Mouse (Mus musculus) ES-E14 (cell line): ENCODE data around the gene Bmpr2.

Experiments used
- CHD2 ChIP-seq: IDR thresholded peaks from 2 replicates; pipeline ENCODE4 v1.6.1; 2014; ENCODE audit warnings: mild to moderate bottlenecking, low read depth, low read length, inconsistent platforms
- HCFC1 ChIP-seq: IDR thresholded peaks from 2 replicates; pipeline ENCODE4 v1.6.1; 2012; ENCODE audit warnings: low read length, inconsistent platforms, borderline replicate concordance; ENCODE audit not compliant: insufficient read depth
- MAFK ChIP-seq: IDR thresholded peaks from 2 replicates; pipeline ENCODE4 v1.6.1; 2014; ENCODE audit warnings: mild to moderate bottlenecking, low read depth, low read length, inconsistent platforms; ENCODE audit not compliant: insufficient read depth
- ZC3H11A ChIP-seq: IDR thresholded peaks from 2 replicates; pipeline ENCODE4 v1.6.1; 2012; ENCODE audit warnings: low read depth, mild to moderate bottlenecking, inconsistent platforms, low read length, borderline replicate concordance
- ZNF384 ChIP-seq: IDR thresholded peaks from 2 replicates; pipeline ENCODE4 v1.6.1; 2012; ENCODE audit warnings: low read depth, low read length, inconsistent platforms

DNA sequence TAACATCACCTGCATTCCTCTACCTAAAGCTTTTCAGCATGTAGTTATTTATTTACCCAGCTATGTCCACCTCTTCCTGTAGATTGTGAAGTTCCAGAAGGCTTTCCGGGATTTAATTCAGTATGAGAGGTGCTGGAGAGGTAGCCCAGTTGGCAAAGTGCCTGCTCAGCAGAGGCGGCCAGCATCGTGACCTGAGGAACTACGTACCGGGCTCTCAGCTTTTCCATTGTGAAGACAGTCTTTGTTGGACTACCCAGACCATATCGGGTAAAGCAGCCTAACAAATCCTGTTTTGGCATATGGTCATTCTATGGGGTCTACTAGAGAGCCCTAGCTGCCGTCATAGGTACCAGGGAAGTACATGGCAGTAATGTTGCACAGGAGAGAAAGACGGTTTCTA is 33.1 kb upstream of the Bmpr2 start:
- no peak for TF ChIP-seq HCFC1
- no peak for TF ChIP-seq ZNF384
- no peak for TF ChIP-seq ZC3H11A
- TF ChIP-seq CHD2, result no peak
- TF ChIP-seq MAFK, result no peak
